Mouse (Mus musculus) spleen, adult 2 months (tissue): ENCODE results near the gene Klc1. TPM values are rescaled to one million over a fixed set of nuclear protein-coding genes. Genes with fewer than 3 reads are reported as not detected.
A peak's percentile ranks its signal among the peaks of the same experiment; 100 is the strongest.

Experiments used
- DNase-seq, 2 experiments: peaks; one replicate each; pipeline versions ENCODE4 v3.0.0 to v3.0.0-alpha.2; 2012 to 2021; ENCODE audit warnings: low spot score in 2 of 2, low read depth in 1 of 2
- H3K27ac ChIP-seq: fragments of 200-500 bp; 2 replicates; pipeline ENCODE4 v1.5.1; 2012; ENCODE audit warnings: low read length, inconsistent platforms; ENCODE audit not compliant: insufficient read depth
- H3K27me3 ChIP-seq: fragments of 200-500 bp; 2 replicates; pipeline ENCODE4 v1.6.1; 2012; ENCODE audit warnings: mild to moderate bottlenecking, moderate library complexity, low read length, inconsistent platforms; ENCODE audit not compliant: control insufficient read depth, insufficient read depth
- H3K36me3 ChIP-seq: fragments of 200-500 bp; 2 replicates; pipeline ENCODE4 v1.6.1; 2012; ENCODE audit warnings: mild to moderate bottlenecking, low read length, inconsistent platforms; ENCODE audit not compliant: control insufficient read depth, insufficient read depth
- H3K4me1 ChIP-seq: fragments of 200-500 bp; 2 replicates; pipeline ENCODE4 v1.6.1; 2011; ENCODE audit warnings: inconsistent platforms; ENCODE audit not compliant: control insufficient read depth, insufficient read depth, insufficient read length
- H3K4me3 ChIP-seq: fragments of 200-500 bp; 2 replicates; pipeline ENCODE4 v1.5.1; 2011; ENCODE audit warnings: mild to moderate bottlenecking, inconsistent platforms; ENCODE audit not compliant: insufficient read depth, insufficient read length; ENCODE audit errors: extremely low read depth
- CTCF ChIP-seq: fragments of 200-500 bp; IDR thresholded peaks from 2 replicates; pipeline ENCODE4 v1.5.1; 2011; ENCODE audit warnings: mild to moderate bottlenecking, inconsistent platforms; ENCODE audit not compliant: insufficient read depth, insufficient read length, insufficient replicate concordance; ENCODE audit errors: extremely low read depth
- POLR2A ChIP-seq: fragments of 200-500 bp; IDR thresholded peaks from 2 replicates; pipeline ENCODE4 v1.6.1; 2011; ENCODE audit warnings: low read depth, low read length, inconsistent platforms
- WGBS: fragments of 180-500 bp; shearing (Covaris S2); methylation state at CpG from one replicate; pipeline ENCODE4 v1.1.7; 2018; 5-methylcytosine and 5-hydroxymethylcytosine counted together
- polyA plus RNA-seq: library from polyadenylated mRNA; depleted of rRNA; stranded (reverse); fragments of >200 nt; gene quantifications from 2 replicates; pipeline ENCODE4 v1.2.3, GENCODE M21; 2012

Klc1 gene
- polyA plus RNA-seq, 1 experiment, result 43.5 TPM

GRCm38 (mm10) chr12:111759176-111760061 is 770 bp downstream of the Klc1 start:
- TF ChIP-seq CTCF (no peak), POLR2A (no peak)
- Histone ChIP-seq H3K36me3 (peaks cover 4% of the 10 kb centered on the region; the same call in 1 of the 2 replicates), H3K27me3 (no peaks in the 10 kb centered on the region), H3K4me1 (peaks cover 7% of the 10 kb centered on the region), H3K27ac (peak overlapping the region; percentile 81; the same call in 1 of the 2 replicates), H3K4me3 (peak overlapping the region; percentile 96)
- WGBS, result 14% methylated on average over 34 of the region's 35 CpGs
- DNase-seq, result peak in 1 of 2 experiments; percentile 18

GRCm38 (mm10) chr12:111760306-111760908 is 1.8 kb downstream of the Klc1 start:
- no peak overlapping the region for H3K4me3 ChIP-seq
- H3K4me1 ChIP-seq, result peaks cover 7% of the 10 kb centered on the region
- peaks cover 4% of the 10 kb centered on the region; the same call in 1 of the 2 replicates for H3K36me3 ChIP-seq
- no peak for DNase-seq
- H3K27me3 ChIP-seq, result no peaks in the 10 kb centered on the region
- WGBS, result 81% methylated on average over 7 of the region's 7 CpGs
- no peak overlapping the region for H3K27ac ChIP-seq
- TF ChIP-seq POLR2A (no peak), CTCF (no peak)

GRCm38 (mm10) chr12:111762620-111763280 is 4.1 kb downstream of the Klc1 start:
- peaks cover 7% of the 10 kb centered on the region for H3K4me1 ChIP-seq
- 98% methylated on average over 13 of the region's 13 CpGs for WGBS
- peaks cover 4% of the 10 kb centered on the region; the same call in 1 of the 2 replicates for H3K36me3 ChIP-seq
- TF ChIP-seq CTCF (no peak), POLR2A (no peak)
- no peak overlapping the region for H3K4me3 ChIP-seq
- DNase-seq, result no peak
- no peak overlapping the region for H3K27ac ChIP-seq
- no peaks in the 10 kb centered on the region for H3K27me3 ChIP-seq

DNA sequence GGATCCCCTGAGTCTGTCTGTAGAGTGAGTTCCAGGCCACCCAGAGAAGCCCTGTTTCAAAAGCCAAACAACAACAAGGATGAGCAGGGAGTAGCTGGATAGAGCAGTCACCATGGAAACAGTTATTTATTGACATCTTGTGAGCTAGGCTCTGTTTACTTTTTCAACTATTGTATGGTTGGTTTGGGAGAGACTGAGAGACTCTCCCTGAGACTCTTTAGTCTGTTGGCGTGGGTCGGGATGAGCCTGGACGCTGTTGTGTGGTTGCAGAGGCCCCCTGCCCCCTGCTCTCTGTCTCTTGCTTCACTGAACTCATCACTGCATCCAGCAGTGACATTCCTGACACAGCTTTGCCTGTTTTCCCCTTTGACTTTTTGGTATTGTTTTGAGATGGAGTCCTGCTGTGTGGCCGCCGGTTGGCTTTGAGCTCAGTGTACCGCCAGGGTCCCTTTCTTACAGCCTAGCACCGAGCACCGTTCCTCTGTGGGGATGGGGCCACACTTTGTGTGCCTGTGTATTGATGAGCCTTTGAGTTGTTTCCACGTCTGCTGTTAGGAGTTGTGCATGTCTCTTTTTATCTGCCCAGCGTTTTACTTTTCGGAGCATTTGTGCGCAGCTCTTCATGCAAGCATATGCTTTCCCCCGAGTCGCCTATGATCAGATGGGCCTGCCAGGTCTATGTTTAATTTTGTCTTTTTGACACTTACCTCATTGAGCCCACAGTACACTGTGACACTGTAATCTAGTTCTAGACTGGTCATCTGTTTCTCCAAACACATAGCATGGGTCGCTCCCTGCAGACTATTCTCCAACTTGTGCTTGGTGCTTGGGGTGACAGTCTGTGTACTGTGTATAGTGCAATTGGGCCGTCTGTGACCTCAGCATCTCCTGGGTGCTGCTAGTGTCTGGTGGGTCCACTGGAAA is 7.9 kb downstream of the Klc1 start:
- Histone ChIP-seq H3K27ac (no peak overlapping the region), H3K4me3 (no peak overlapping the region), H3K36me3 (peaks cover 4% of the 10 kb centered on the region; the same call in 1 of the 2 replicates), H3K27me3 (no peaks in the 10 kb centered on the region), H3K4me1 (no peaks in the 10 kb centered on the region; the same call in 1 of the 2 replicates)
- DNase-seq, result no peak
- 91% methylated on average over 16 of the region's 16 CpGs for WGBS
- TF ChIP-seq CTCF (no peak), POLR2A (no peak)

- Histone ChIP-seq H3K27me3 (no peaks in the 10 kb centered on the region), H3K4me3 (no peak overlapping the region), H3K4me1 (no peaks in the 10 kb centered on the region; the same call in 1 of the 2 replicates), H3K27ac (no peak overlapping the region), H3K36me3 (peaks cover 10% of the 10 kb centered on the region)
- TF ChIP-seq POLR2A (no peak), CTCF (no peak)
- DNase-seq, result no peak
- WGBS, result 65% methylated on average over 10 of the region's 10 CpGs
These were observed 9.8 kb downstream of the Klc1 start for GRCm38 (mm10) chr12:111768322-111768928.
